Mouse (Mus musculus) colon, adult 2 months (tissue): ENCODE measurements around the gene Hs1bp3. TPM values are rescaled to one million over a fixed set of nuclear protein-coding genes. Genes with fewer than 3 reads are reported as not detected.

ENCODE experiments used
- polyA plus RNA-seq: library from polyadenylated mRNA; depleted of rRNA; stranded (reverse); fragments of >200 nt; gene quantifications from 2 replicates; pipeline ENCODE4 v1.2.3, GENCODE M21; 2012; rRNA removed

Gene Hs1bp3
- polyA plus RNA-seq = 20.3 and 21.9 TPM in 2 replicates

DNA sequence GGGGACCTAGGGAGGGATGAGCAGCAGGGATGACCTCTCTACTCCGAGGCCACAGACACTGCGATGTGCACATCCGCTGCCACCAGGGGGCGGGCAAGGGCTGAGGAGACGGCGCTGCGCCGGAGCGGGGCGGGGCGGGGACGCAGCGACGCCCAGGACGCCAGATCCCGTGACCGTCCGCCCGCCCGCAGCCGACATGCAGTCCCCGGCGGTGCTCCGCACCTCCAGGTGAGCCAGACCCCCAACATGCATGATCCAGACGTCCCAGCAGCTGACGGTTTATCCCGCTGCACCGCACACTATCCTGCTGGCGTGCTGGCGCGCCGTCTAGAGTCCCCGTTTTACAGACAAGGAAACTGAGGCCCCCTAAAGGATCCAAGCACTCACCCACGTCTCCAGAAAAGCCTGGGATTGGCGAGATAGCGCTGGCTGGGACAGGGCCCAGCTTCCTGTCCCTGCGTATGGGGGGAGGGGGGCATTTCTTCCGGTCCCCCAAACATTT is at the start of gene Hs1bp3:
Gene Hs1bp3 (plus strand): TSS at position 163 of the 502 bp plus-strand sequence.

DNA sequence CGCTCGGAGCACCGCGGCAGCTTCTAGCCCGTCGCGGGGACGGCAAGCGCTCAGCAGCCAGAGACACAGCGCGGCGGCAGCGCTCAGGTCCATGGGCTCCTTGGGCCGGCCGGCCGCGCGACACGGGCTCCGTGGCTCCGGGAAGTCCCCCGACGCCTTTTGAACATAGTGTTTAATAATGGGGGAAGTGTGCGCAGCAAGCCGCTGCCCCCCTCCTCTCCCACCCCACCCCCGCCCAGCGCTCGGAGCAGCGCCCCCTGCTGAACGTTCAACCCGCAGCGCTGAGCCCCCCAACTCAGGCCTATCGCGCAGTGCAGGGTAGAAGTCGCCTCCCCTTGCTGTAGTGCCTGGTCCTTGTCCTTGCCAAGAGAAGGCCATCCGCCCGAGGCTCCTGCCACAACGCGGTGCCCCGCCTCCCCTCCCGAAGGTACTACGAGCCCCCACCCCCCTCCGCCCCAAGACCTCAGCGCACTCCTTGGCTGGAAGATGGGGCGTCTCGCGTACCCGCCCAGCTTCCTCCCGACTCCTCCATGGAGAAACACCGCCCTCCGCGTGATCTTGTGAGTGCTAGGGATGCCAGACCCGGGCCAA is 11.3 kb upstream of the Hs1bp3 start, which contains the start of gene Gdf7:
Gene Gdf7 (minus strand): TSS at position 114 of the 591 bp plus-strand sequence.

Other genes starting within 250 kb of the Hs1bp3 start
- gene Ldah, start 105.3 kb upstream of the Hs1bp3 start, polyA plus RNA-seq = 21.2 and 22.4 TPM in 2 replicates
- 1.6 and 2.5 TPM in 2 replicates for gene Gdf7, start 11.5 kb upstream of the Hs1bp3 start, polyA plus RNA-seq
- gene Rhob, start 186.6 kb downstream of the Hs1bp3 start, polyA plus RNA-seq = 475 and 541 TPM in 2 replicates